ENCODE assay signal across 8 mouse cellular contexts in the genomic region with DNA sequence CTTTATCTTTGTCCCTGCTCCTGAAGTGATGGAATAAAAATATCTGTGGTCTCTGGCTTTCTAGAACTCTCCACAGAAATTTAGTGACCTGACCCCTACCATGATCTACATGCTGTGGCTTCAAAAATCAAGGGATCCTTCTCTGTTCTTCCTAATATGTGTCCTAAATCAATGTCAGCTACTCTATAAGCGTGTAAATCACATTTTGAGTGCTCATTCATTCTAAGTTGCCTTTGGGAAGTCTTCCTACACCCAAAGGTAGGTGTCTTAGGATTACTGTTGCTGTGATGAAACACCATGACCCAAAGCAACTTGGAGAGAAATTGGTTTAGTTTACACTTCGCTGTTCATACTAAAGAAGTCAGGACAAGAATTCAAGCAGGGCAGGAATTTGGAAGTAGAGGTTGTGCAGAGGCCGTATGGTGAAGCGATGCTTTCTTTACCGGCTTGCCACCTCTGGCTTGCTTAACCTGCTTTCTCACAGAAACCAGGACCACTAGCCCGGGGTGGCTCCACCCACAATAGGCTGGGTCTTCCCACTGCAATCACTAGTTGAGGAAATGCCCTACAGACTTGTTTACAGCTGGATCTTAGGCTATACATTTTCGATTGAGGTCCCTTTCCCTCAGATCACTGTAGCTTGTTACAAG. TPM values are rescaled to one million over a fixed set of nuclear protein-coding genes. Genes with fewer than 3 reads are reported as not detected.
DNase-seq lines count a peak whose midpoint lies in the region; ATAC-seq lines count a peak whose summit lies in the region.

No protein-coding gene starts in this region.

- H3K4me2 ChIP-seq in heart, embryonic 16.5 days (ENCODE audit: low read depth, low read length), result peak overlapping the region; percentile 98

- WGBS in heart, embryonic 16.5 days, result 48% methylated on average over 7 of the region's 7 CpGs
- WGBS in hindbrain, embryonic 10.5 days, result 40% methylated on average over 7 of the region's 7 CpGs

- H3K4me3 ChIP-seq in heart, embryonic 16.5 days (ENCODE audit: low read length), result peak overlapping the region; percentile 80
- peak overlapping the region; percentile 73 for H3K4me3 ChIP-seq in hindbrain, embryonic 10.5 days

- H3K27me3 ChIP-seq in heart, embryonic 16.5 days (ENCODE audit: control insufficient read depth, insufficient read depth, low read length), result no peaks in the 10 kb centered on the region; the same call in 1 of the 2 replicates
- peaks cover 14% of the 10 kb centered on the region; the same call in 1 of the 2 replicates for H3K27me3 ChIP-seq in hindbrain, embryonic 10.5 days (ENCODE audit: insufficient read depth, poor library complexity, severe bottlenecking)

- H3K9me3 ChIP-seq in heart, embryonic 16.5 days (replicated peaks; ENCODE audit: control insufficient read depth, low read length), result no peaks in the 10 kb centered on the region
- no peaks in the 10 kb centered on the region for H3K9me3 ChIP-seq in hindbrain, embryonic 10.5 days

- H3K27ac ChIP-seq in heart, embryonic 16.5 days (ENCODE audit: low read length), result no peak overlapping the region; the same call in 1 of the 2 replicates
- peak overlapping the region; percentile 91 for H3K27ac ChIP-seq in hindbrain, embryonic 10.5 days

- peaks cover 5% of the 10 kb centered on the region for H3K4me1 ChIP-seq in heart, embryonic 16.5 days (ENCODE audit: control insufficient read depth, insufficient read depth, low read length)
- H3K4me1 ChIP-seq in hindbrain, embryonic 10.5 days (replicated peaks), result peaks cover 23% of the 10 kb centered on the region

- no peak for ATAC-seq in heart, embryonic 16.5 days (replicated peaks; ENCODE audit: extremely low read depth, insufficient read depth, low FRiP score)

- H3K36me3 ChIP-seq in heart, embryonic 16.5 days (ENCODE audit: control insufficient read depth, insufficient read depth), result no peaks in the 10 kb centered on the region
- H3K36me3 ChIP-seq in hindbrain, embryonic 10.5 days, result 0 out of 2 replicates have a peak, but pooled peaks cover 5% of the 10 kb centered on the region

- H3K9ac ChIP-seq in heart, embryonic 16.5 days (ENCODE audit: low read length), result peak overlapping the region; percentile 86

- DNase-seq in heart, adult 11 months, result no peak
- DNase-seq in NIH3T3 (ENCODE audit: low read depth), result peak; percentile 24
- DNase-seq in hindbrain, embryonic 10.5 days (ENCODE audit: low spot score), result peak; percentile 6
- peak; percentile 4 for DNase-seq in lung, postnatal 10 days
- DNase-seq in thymus, postnatal 36 days, result peak; percentile 12 to 27
- no peak for DNase-seq in layer of hippocampus, postnatal 10 days (ENCODE audit: low spot score in 2 of 2)
- DNase-seq in layer of hippocampus, postnatal 36 days, result no peak

RNA-seq across cellular contexts. Expression of a gene that starts 1.2 kb away (rescaled TPM):
- polyA plus RNA-seq in heart, embryonic 16.5 days (2015; fragmentation: Nextera tagmentation; extraction: Ambion mirVana), result 4.4 and 5.1 TPM in 2 replicates
- 14.3 and 15.0 TPM in 2 replicates for polyA plus RNA-seq in hindbrain, embryonic 10.5 days (2016; fragmentation: Nextera tagmentation; extraction: Ambion mirVana)
- 10 to 100 TPM; 20.5 to 20.7 TPM for total RNA-seq in layer of hippocampus, postnatal 10 days (2021)
- total RNA-seq in layer of hippocampus, postnatal 36 days (2021), result 10 to 100 TPM; 17.4 to 18.2 TPM

RNA-seq across cellular contexts. Expression of a gene that starts 36.1 kb away (rescaled TPM):
- 71.0 and 85.4 TPM in 2 replicates for polyA plus RNA-seq in heart, embryonic 16.5 days (2015; fragmentation: Nextera tagmentation; extraction: Ambion mirVana)
- 165 and 185 TPM in 2 replicates for polyA plus RNA-seq in hindbrain, embryonic 10.5 days (2016; fragmentation: Nextera tagmentation; extraction: Ambion mirVana)
- total RNA-seq in layer of hippocampus, postnatal 10 days (2021), result 10 to 100 TPM; 44.7 TPM
- 10 to 100 TPM; 35.7 to 36.7 TPM for total RNA-seq in layer of hippocampus, postnatal 36 days (2021)

Comparison
In these comparisons a context has a peak if more than half of its experiments do, and no peak if none do; other contexts are left out.
1. DNase-seq: peak in NIH3T3 (single experiment), hindbrain, embryonic 10.5 days (single experiment), lung, postnatal 10 days (single experiment) and thymus, postnatal 36 days (2 of 2); none in heart, adult 11 months (single experiment), layer of hippocampus, postnatal 10 days (0 of 2) and layer of hippocampus, postnatal 36 days (0 of 2).